Mouse (Mus musculus): ENCODE measurements at regions not wholly inside any gene's neighbourhood (a gene's known extent, or its start where the extent isn't known, plus 50 kb on each side); places are given as distances from the start of the nearest gene placed in this dataset.

DNA sequence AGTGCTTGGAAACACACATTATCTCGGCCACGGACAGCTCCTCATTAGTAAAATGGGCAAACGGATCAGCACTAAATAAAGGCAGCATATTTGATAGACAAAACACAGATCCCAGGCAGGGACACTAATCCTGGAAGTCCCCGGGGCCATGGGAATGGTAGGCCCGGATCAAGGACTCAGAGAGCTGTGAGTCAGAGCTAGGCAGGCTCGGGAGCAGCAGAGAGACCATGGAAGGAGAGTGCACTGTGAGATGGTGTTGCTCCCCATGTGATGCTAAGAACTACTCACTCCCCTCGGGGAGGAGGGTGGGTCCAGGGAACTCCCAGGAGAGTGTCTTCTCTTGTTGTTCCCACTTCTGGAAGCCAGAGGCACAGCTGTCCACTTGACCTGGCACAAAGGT lies 126.6 kb downstream of the Vegfa start:
- no peaks in the 10 kb centered on the region for H3K27me3 ChIP-seq (ENCODE audit: control insufficient read depth, insufficient read depth, insufficient read length)
- no peak overlapping the region for H3ac ChIP-seq (ENCODE audit: control insufficient read depth, insufficient read length, low read depth)
- TF ChIP-seq MAX (IDR thresholded peaks at IDR 0.05) (no peak), MYOD1 (IDR thresholded peaks at IDR 0.05; ENCODE audit: control insufficient read depth, insufficient read length, low read depth) (no peak), USF1 (IDR thresholded peaks at IDR 0.05; ENCODE audit: low read depth) (no peak), MYOG (IDR thresholded peaks at IDR 0.05; ENCODE audit: control insufficient read depth, extremely low read depth, insufficient read length) (no peak), CTCF (IDR thresholded peaks at IDR 0.05; ENCODE audit: control insufficient read depth, insufficient read depth, insufficient read length) (no peak), FOSL1 (IDR thresholded peaks at IDR 0.05; ENCODE audit: insufficient read depth, low read length, poor library complexity, severe bottlenecking) (no peak), CEBPB (IDR thresholded peaks at IDR 0.05; ENCODE audit: low read depth) (no peak)
- H3K79me3 ChIP-seq (ENCODE audit: low read depth): no peaks in the 10 kb centered on the region
- no peak overlapping the region for H3K4me3 ChIP-seq (ENCODE audit: insufficient read depth, poor library complexity, severe bottlenecking)
- H3K79me2 ChIP-seq (ENCODE audit: control insufficient read depth, insufficient read depth): no peaks in the 10 kb centered on the region
- H3K36me3 ChIP-seq (ENCODE audit: control insufficient read depth, insufficient read depth): no peaks in the 10 kb centered on the region

- no peaks in the 10 kb centered on the region for H3K36me3 ChIP-seq (ENCODE audit: control insufficient read depth, insufficient read depth)
- H3K4me3 ChIP-seq (ENCODE audit: insufficient read depth, poor library complexity, severe bottlenecking): no peak overlapping the region
- H3K79me3 ChIP-seq (ENCODE audit: low read depth): no peaks in the 10 kb centered on the region
- H3K27me3 ChIP-seq (ENCODE audit: control insufficient read depth, insufficient read depth, insufficient read length): no peaks in the 10 kb centered on the region
- TF ChIP-seq CTCF (IDR thresholded peaks at IDR 0.05; ENCODE audit: control insufficient read depth, insufficient read depth, insufficient read length) (no peak), CEBPB (IDR thresholded peaks at IDR 0.05; ENCODE audit: low read depth) (no peak), MYOD1 (IDR thresholded peaks at IDR 0.05; ENCODE audit: control insufficient read depth, insufficient read length, low read depth) (no peak), MAX (IDR thresholded peaks at IDR 0.05) (no peak), FOSL1 (IDR thresholded peaks at IDR 0.05; ENCODE audit: insufficient read depth, low read length, poor library complexity, severe bottlenecking) (no peak), USF1 (IDR thresholded peaks at IDR 0.05; ENCODE audit: low read depth) (no peak), MYOG (IDR thresholded peaks at IDR 0.05; ENCODE audit: control insufficient read depth, extremely low read depth, insufficient read length) (no peak)
- H3K79me2 ChIP-seq (ENCODE audit: control insufficient read depth, insufficient read depth): no peaks in the 10 kb centered on the region
- no peak overlapping the region for H3ac ChIP-seq (ENCODE audit: control insufficient read depth, insufficient read length, low read depth)
These were observed 127.9 kb downstream of the Vegfa start for GRCm38 (mm10) chr17:45904251-45904650.

DNA sequence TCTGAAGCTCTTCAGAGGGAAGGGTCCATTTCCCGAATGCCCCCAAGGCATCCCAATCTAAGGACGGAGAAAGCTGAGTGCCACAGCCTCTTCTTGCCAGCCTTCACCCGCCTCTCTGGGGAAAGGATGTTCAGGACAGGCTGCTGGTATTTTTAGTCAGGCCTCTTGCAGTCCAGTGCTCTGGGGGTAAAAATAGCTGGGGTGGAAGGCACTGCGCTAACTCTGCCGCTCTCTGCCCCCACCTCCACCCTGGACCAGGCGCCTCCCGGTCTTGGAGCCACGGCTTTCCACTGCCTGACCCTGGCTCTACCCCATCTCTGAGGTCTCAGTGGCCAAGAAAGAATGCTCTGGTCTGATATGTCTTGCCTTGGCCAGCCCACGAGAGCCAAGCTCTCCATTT lies 128.9 kb downstream of the Vegfa start:
- Histone ChIP-seq H3ac (ENCODE audit: control insufficient read depth, insufficient read length, low read depth) (no peak overlapping the region), H3K27me3 (ENCODE audit: control insufficient read depth, insufficient read depth, insufficient read length) (no peaks in the 10 kb centered on the region), H3K79me2 (ENCODE audit: control insufficient read depth, insufficient read depth) (no peaks in the 10 kb centered on the region), H3K79me3 (ENCODE audit: low read depth) (no peaks in the 10 kb centered on the region), H3K4me3 (ENCODE audit: insufficient read depth, poor library complexity, severe bottlenecking) (no peak overlapping the region), H3K36me3 (ENCODE audit: control insufficient read depth, insufficient read depth) (no peaks in the 10 kb centered on the region)
- TF ChIP-seq MYOG (IDR thresholded peaks at IDR 0.05; ENCODE audit: control insufficient read depth, extremely low read depth, insufficient read length): no peak
- no peak for TF ChIP-seq MAX (IDR thresholded peaks at IDR 0.05)
- TF ChIP-seq CTCF (IDR thresholded peaks at IDR 0.05; ENCODE audit: control insufficient read depth, insufficient read depth, insufficient read length): no peak
- no peak for TF ChIP-seq MYOD1 (IDR thresholded peaks at IDR 0.05; ENCODE audit: control insufficient read depth, insufficient read length, low read depth)
- TF ChIP-seq USF1 (IDR thresholded peaks at IDR 0.05; ENCODE audit: low read depth): no peak
- TF ChIP-seq CEBPB (IDR thresholded peaks at IDR 0.05; ENCODE audit: low read depth): no peak
- TF ChIP-seq FOSL1 (IDR thresholded peaks at IDR 0.05; ENCODE audit: insufficient read depth, low read length, poor library complexity, severe bottlenecking): no peak

DNA sequence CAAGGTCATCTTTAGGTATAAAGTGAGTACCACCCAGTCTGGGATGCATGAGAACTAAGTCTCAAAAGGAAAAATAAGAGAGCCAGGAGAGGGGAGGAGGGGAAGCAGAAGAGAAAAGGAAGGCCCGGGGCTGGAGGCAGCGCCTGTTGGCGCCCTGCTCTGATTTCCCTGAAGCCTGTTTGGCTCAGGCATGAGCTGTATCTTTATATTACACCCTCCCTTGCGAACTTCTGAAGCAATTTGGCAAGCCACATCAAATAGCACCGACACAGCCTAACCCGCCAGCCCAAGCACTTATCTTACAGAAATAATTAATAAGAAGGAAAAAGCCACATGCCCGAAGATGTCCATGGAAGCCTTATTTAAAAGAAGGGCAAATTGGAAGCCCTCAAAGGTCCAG lies 129.5 kb downstream of the Vegfa start:
- Histone ChIP-seq H3K36me3 (ENCODE audit: control insufficient read depth, insufficient read depth) (no peaks in the 10 kb centered on the region), H3K4me3 (ENCODE audit: insufficient read depth, poor library complexity, severe bottlenecking) (no peak overlapping the region), H3K27me3 (ENCODE audit: control insufficient read depth, insufficient read depth, insufficient read length) (no peaks in the 10 kb centered on the region), H3ac (ENCODE audit: control insufficient read depth, insufficient read length, low read depth) (no peak overlapping the region), H3K79me3 (ENCODE audit: low read depth) (no peaks in the 10 kb centered on the region), H3K79me2 (ENCODE audit: control insufficient read depth, insufficient read depth) (no peaks in the 10 kb centered on the region)
- TF ChIP-seq CTCF (IDR thresholded peaks at IDR 0.05; ENCODE audit: control insufficient read depth, insufficient read depth, insufficient read length) (no peak), USF1 (IDR thresholded peaks at IDR 0.05; ENCODE audit: low read depth) (no peak), MAX (IDR thresholded peaks at IDR 0.05) (no peak), MYOG (IDR thresholded peaks at IDR 0.05; ENCODE audit: control insufficient read depth, extremely low read depth, insufficient read length) (no peak), MYOD1 (IDR thresholded peaks at IDR 0.05; ENCODE audit: control insufficient read depth, insufficient read length, low read depth) (no peak), FOSL1 (IDR thresholded peaks at IDR 0.05; ENCODE audit: insufficient read depth, low read length, poor library complexity, severe bottlenecking) (no peak), CEBPB (IDR thresholded peaks at IDR 0.05; ENCODE audit: low read depth) (no peak)

DNA sequence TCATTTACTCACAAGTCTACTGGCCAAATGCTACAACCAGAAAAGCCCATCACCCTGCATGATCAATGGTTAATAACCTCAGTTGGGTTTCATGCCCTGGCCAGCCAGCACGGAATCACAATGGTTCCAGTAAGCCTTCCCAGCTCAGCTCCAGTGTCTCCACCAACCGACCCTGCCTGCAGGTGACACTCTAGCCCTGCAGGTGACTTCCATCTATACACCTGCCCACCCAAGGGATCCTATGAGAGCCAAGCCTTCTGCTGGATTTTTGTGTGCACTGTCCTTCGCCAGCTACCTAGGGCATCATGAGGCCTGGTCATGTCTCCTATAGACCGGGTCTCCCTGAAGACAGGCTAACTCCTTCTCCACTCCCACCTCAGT lies 135.3 kb downstream of the Vegfa start:
- Histone ChIP-seq H3ac (ENCODE audit: control insufficient read depth, insufficient read length, low read depth) (no peak overlapping the region), H3K79me3 (ENCODE audit: low read depth) (no peaks in the 10 kb centered on the region), H3K4me3 (ENCODE audit: insufficient read depth, poor library complexity, severe bottlenecking) (no peak overlapping the region), H3K36me3 (ENCODE audit: control insufficient read depth, insufficient read depth) (no peaks in the 10 kb centered on the region), H3K79me2 (ENCODE audit: control insufficient read depth, insufficient read depth) (no peaks in the 10 kb centered on the region), H3K27me3 (ENCODE audit: control insufficient read depth, insufficient read depth, insufficient read length) (no peaks in the 10 kb centered on the region)
- TF ChIP-seq MYOD1 (IDR thresholded peaks at IDR 0.05; ENCODE audit: control insufficient read depth, insufficient read length, low read depth) (no peak), CEBPB (IDR thresholded peaks at IDR 0.05; ENCODE audit: low read depth) (no peak), FOSL1 (IDR thresholded peaks at IDR 0.05; ENCODE audit: insufficient read depth, low read length, poor library complexity, severe bottlenecking) (no peak), CTCF (IDR thresholded peaks at IDR 0.05; ENCODE audit: control insufficient read depth, insufficient read depth, insufficient read length) (no peak), MAX (IDR thresholded peaks at IDR 0.05) (no peak), USF1 (IDR thresholded peaks at IDR 0.05; ENCODE audit: low read depth) (no peak), MYOG (IDR thresholded peaks at IDR 0.05; ENCODE audit: control insufficient read depth, extremely low read depth, insufficient read length) (no peak)
